Mouse (Mus musculus) neural tube, embryonic 12.5 days (tissue): ENCODE results near the gene Slc34a2. TPM values are rescaled to one million over a fixed set of nuclear protein-coding genes. Genes with fewer than 3 reads are reported as not detected.

Source experiments
- ATAC-seq: fragments of 200-750 bp; cut with Nextera tagmentation; 2 replicates; pipeline ENCODE4 v1.8.0; 2017; ENCODE audit warnings: low read depth, mild to moderate bottlenecking, moderate TSS enrichment, moderate library complexity; ENCODE audit not compliant: low FRiP score
- H3K27ac ChIP-seq: fragments of 300-500 bp; sonication (generic); 2 replicates; pipeline ENCODE4 v1.5.1; 2016
- H3K27me3 ChIP-seq: fragments of 300-500 bp; sonication (generic); replicated peaks from 2 replicates; pipeline ENCODE4 v1.6.1; 2016; ENCODE audit warnings: mild to moderate bottlenecking
- H3K36me3 ChIP-seq: fragments of 300-500 bp; sonication (generic); 2 replicates; pipeline ENCODE4 v1.6.1; 2016; ENCODE audit warnings: mild to moderate bottlenecking
- H3K4me1 ChIP-seq: fragments of 300-500 bp; sonication (generic); 2 replicates; pipeline ENCODE4 v1.6.1; 2016
- H3K4me2 ChIP-seq: fragments of 300-500 bp; sonication (generic); replicated peaks from 2 replicates; pipeline ENCODE4 v1.6.1; 2016; ENCODE audit warnings: mild to moderate bottlenecking
- H3K4me3 ChIP-seq: fragments of 300-500 bp; sonication (generic); 2 replicates; pipeline ENCODE4 v1.5.1; 2016
- H3K9ac ChIP-seq: fragments of 300-500 bp; sonication (generic); 2 replicates; pipeline ENCODE4 v1.6.1; 2016; ENCODE audit warnings: mild to moderate bottlenecking
- H3K9me3 ChIP-seq: fragments of 300-500 bp; sonication (generic); 2 replicates; pipeline ENCODE4 v1.6.1; 2016; ENCODE audit warnings: mild to moderate bottlenecking
- whole genome bisulfite sequencing: fragments of 180-500 bp; shearing (Covaris S2); methylation state at CpG from one replicate; pipeline ENCODE4 v1.1.7; 2016; 5-methylcytosine and 5-hydroxymethylcytosine counted together
- polyA plus RNA-seq: library from polyadenylated mRNA; unstranded; fragments of >200 nt; fragmentation: Nextera tagmentation; extraction: Ambion mirVana; gene quantifications from 2 replicates; pipeline ENCODE4 v1.2.1, GENCODE M21; 2016

The Slc34a2 gene
- polyA plus RNA-seq, 1 experiment from 2014 or later: not detected

GRCm38 (mm10) chr5:53042771-53043371 lies 5.0 kb downstream of the Slc34a2 start:
- 91% methylated on average over 8 of the region's 8 CpGs for WGBS

GRCm38 (mm10) chr5:53043716-53044115 lies 5.8 kb downstream of the Slc34a2 start:
- H3K36me3 ChIP-seq: no peaks in the 10 kb centered on the region
- no peak for ATAC-seq
- H3K4me3 ChIP-seq: no peak overlapping the region
- H3K9ac ChIP-seq: no peak overlapping the region
- WGBS: 27% methylated on average over 1 of the region's 1 CpGs
- no peaks in the 10 kb centered on the region for H3K9me3 ChIP-seq
- H3K27me3 ChIP-seq: peaks cover 4% of the 10 kb centered on the region; the same call in 1 of the 2 replicates
- H3K4me1 ChIP-seq: peaks cover under 1% of the 10 kb centered on the region; the same call in 1 of the 2 replicates
- no peak overlapping the region for H3K4me2 ChIP-seq
- no peak overlapping the region for H3K27ac ChIP-seq

More at GRCm38 (mm10) chr5:53042771-53043371, 5.0 kb downstream of the Slc34a2 start:
- no peak overlapping the region for H3K4me3 ChIP-seq
- ATAC-seq: no peak
- no peaks in the 10 kb centered on the region for H3K27me3 ChIP-seq
- H3K27ac ChIP-seq: no peak overlapping the region
- no peaks in the 10 kb centered on the region for H3K4me1 ChIP-seq
- no peak overlapping the region for H3K9ac ChIP-seq
- no peaks in the 10 kb centered on the region for H3K36me3 ChIP-seq
- no peaks in the 10 kb centered on the region for H3K9me3 ChIP-seq
- no peak overlapping the region for H3K4me2 ChIP-seq

- Histone ChIP-seq H3K4me1 (peaks cover 7% of the 10 kb centered on the region), H3K4me3 (no peak overlapping the region), H3K27ac (no peak overlapping the region), H3K4me2 (no peak overlapping the region), H3K9me3 (no peaks in the 10 kb centered on the region), H3K9ac (no peak overlapping the region), H3K27me3 (peaks cover 20% of the 10 kb centered on the region), H3K36me3 (no peaks in the 10 kb centered on the region)
- 21% methylated on average over 6 of the region's 6 CpGs for WGBS
- no peak for ATAC-seq
These were observed 10.1 kb downstream of the Slc34a2 start for GRCm38 (mm10) chr5:53047951-53048350.

GRCm38 (mm10) chr5:53048599-53048998 lies 10.7 kb downstream of the Slc34a2 start:
- Histone ChIP-seq H3K27ac (no peak overlapping the region), H3K4me3 (peak overlapping the region; percentile 31), H3K4me2 (peak overlapping the region; percentile 66), H3K36me3 (no peaks in the 10 kb centered on the region), H3K9me3 (no peaks in the 10 kb centered on the region), H3K27me3 (peaks cover 20% of the 10 kb centered on the region), H3K9ac (0 out of 2 replicates have a peak overlapping the region, but pooled peaks have one; percentile 35), H3K4me1 (peaks cover 7% of the 10 kb centered on the region)
- 49% methylated on average over 4 of the region's 4 CpGs for WGBS
- ATAC-seq: no peak

- Histone ChIP-seq H3K9ac (peak overlapping the region; percentile 35; the same call in 1 of the 2 replicates), H3K27me3 (peaks cover 20% of the 10 kb centered on the region), H3K4me3 (peak overlapping the region; percentile 31), H3K9me3 (no peaks in the 10 kb centered on the region), H3K4me2 (peak overlapping the region; percentile 66), H3K27ac (no peak overlapping the region), H3K4me1 (peaks cover 7% of the 10 kb centered on the region), H3K36me3 (no peaks in the 10 kb centered on the region)
- ATAC-seq: no peak
- under 1% methylated on average over 39 of the region's 39 CpGs for WGBS
These were observed 11.2 kb downstream of the Slc34a2 start for GRCm38 (mm10) chr5:53049046-53049445.

GRCm38 (mm10) chr5:53050963-53051362 lies 13.1 kb downstream of the Slc34a2 start:
- Histone ChIP-seq H3K9ac (no peak overlapping the region), H3K4me2 (no peak overlapping the region), H3K9me3 (no peaks in the 10 kb centered on the region), H3K27ac (no peak overlapping the region), H3K4me3 (no peak overlapping the region), H3K36me3 (no peaks in the 10 kb centered on the region), H3K4me1 (peaks cover 7% of the 10 kb centered on the region), H3K27me3 (peaks cover 20% of the 10 kb centered on the region)
- WGBS: 64% methylated on average over 1 of the region's 1 CpGs
- no peak for ATAC-seq

GRCm38 (mm10) chr5:53053246-53053645 lies 15.4 kb downstream of the Slc34a2 start:
- H3K9me3 ChIP-seq: no peaks in the 10 kb centered on the region
- no peaks in the 10 kb centered on the region for H3K36me3 ChIP-seq
- no peak overlapping the region for H3K9ac ChIP-seq
- WGBS: 92% methylated on average over 2 of the region's 2 CpGs
- no peak overlapping the region for H3K4me3 ChIP-seq
- H3K4me2 ChIP-seq: no peak overlapping the region
- H3K27me3 ChIP-seq: peaks cover 20% of the 10 kb centered on the region
- peaks cover 7% of the 10 kb centered on the region for H3K4me1 ChIP-seq
- no peak for ATAC-seq
- no peak overlapping the region for H3K27ac ChIP-seq

- no peak overlapping the region for H3K4me2 ChIP-seq
- no peaks in the 10 kb centered on the region for H3K9me3 ChIP-seq
- H3K9ac ChIP-seq: no peak overlapping the region
- H3K4me3 ChIP-seq: no peak overlapping the region
- no peaks in the 10 kb centered on the region for H3K27me3 ChIP-seq
- no peak for ATAC-seq
- H3K27ac ChIP-seq: no peak overlapping the region
- 94% methylated on average over 9 of the region's 9 CpGs for WGBS
- H3K4me1 ChIP-seq: no peaks in the 10 kb centered on the region
- H3K36me3 ChIP-seq: no peaks in the 10 kb centered on the region
These were observed 23.8 kb downstream of the Slc34a2 start for GRCm38 (mm10) chr5:53061532-53062130.

- Histone ChIP-seq H3K4me1 (no peaks in the 10 kb centered on the region), H3K27ac (no peak overlapping the region), H3K9me3 (no peaks in the 10 kb centered on the region), H3K4me3 (no peak overlapping the region), H3K36me3 (no peaks in the 10 kb centered on the region), H3K4me2 (no peak overlapping the region), H3K27me3 (no peaks in the 10 kb centered on the region), H3K9ac (no peak overlapping the region)
- ATAC-seq: no peak
- 88% methylated on average over 6 of the region's 6 CpGs for WGBS
These were observed 36.7 kb downstream of the Slc34a2 start for GRCm38 (mm10) chr5:53074553-53074952.

GRCm38 (mm10) chr5:53078453-53078852 lies 40.6 kb downstream of the Slc34a2 start:
- H3K9ac ChIP-seq: no peak overlapping the region
- H3K9me3 ChIP-seq: no peaks in the 10 kb centered on the region
- H3K4me2 ChIP-seq: no peak overlapping the region
- WGBS: 86% methylated on average over 4 of the region's 4 CpGs
- H3K36me3 ChIP-seq: no peaks in the 10 kb centered on the region
- no peak overlapping the region for H3K27ac ChIP-seq
- H3K4me3 ChIP-seq: no peak overlapping the region
- no peaks in the 10 kb centered on the region for H3K27me3 ChIP-seq
- ATAC-seq: no peak
- H3K4me1 ChIP-seq: no peaks in the 10 kb centered on the region

GRCm38 (mm10) chr5:53087452-53087851 lies 49.6 kb downstream of the Slc34a2 start:
- H3K36me3 ChIP-seq: no peaks in the 10 kb centered on the region
- H3K4me2 ChIP-seq: no peak overlapping the region
- ATAC-seq: no peak
- no peak overlapping the region for H3K9ac ChIP-seq
- H3K27ac ChIP-seq: no peak overlapping the region
- H3K9me3 ChIP-seq: no peaks in the 10 kb centered on the region
- H3K27me3 ChIP-seq: no peaks in the 10 kb centered on the region
- no peaks in the 10 kb centered on the region for H3K4me1 ChIP-seq
- no peak overlapping the region for H3K4me3 ChIP-seq
- 91% methylated on average over 7 of the region's 7 CpGs for WGBS

GRCm38 (mm10) chr5:53091331-53091730 lies 53.5 kb downstream of the Slc34a2 start:
- H3K9ac ChIP-seq: no peak overlapping the region
- no peaks in the 10 kb centered on the region for H3K36me3 ChIP-seq
- 82% methylated on average over 3 of the region's 3 CpGs for WGBS
- no peak overlapping the region for H3K4me2 ChIP-seq
- no peak overlapping the region for H3K27ac ChIP-seq
- H3K4me1 ChIP-seq: no peaks in the 10 kb centered on the region
- H3K27me3 ChIP-seq: no peaks in the 10 kb centered on the region
- no peak overlapping the region for H3K4me3 ChIP-seq
- no peaks in the 10 kb centered on the region for H3K9me3 ChIP-seq
- ATAC-seq: no peak
